Mouse (Mus musculus): ENCODE measurements around the gene Kdm5a.

GRCm38 (mm10) chr6:120392811-120393210 lies 28.9 kb downstream of the Kdm5a start:
- no peak for TF ChIP-seq CTCF (IDR thresholded peaks at IDR 0.05; ENCODE audit: low read depth, low read length)
- no peak for TF ChIP-seq TAL1 (conservative IDR thresholded peaks at IDR 0.05; ENCODE audit: low read depth, low read length)
- no peak for TF ChIP-seq GATA1 (IDR thresholded peaks at IDR 0.05; ENCODE audit: borderline replicate concordance, low read length)

Data from G1E (cell line).